Mouse (Mus musculus): ENCODE data around the gene Pilra.

The Pilra gene

DNA sequence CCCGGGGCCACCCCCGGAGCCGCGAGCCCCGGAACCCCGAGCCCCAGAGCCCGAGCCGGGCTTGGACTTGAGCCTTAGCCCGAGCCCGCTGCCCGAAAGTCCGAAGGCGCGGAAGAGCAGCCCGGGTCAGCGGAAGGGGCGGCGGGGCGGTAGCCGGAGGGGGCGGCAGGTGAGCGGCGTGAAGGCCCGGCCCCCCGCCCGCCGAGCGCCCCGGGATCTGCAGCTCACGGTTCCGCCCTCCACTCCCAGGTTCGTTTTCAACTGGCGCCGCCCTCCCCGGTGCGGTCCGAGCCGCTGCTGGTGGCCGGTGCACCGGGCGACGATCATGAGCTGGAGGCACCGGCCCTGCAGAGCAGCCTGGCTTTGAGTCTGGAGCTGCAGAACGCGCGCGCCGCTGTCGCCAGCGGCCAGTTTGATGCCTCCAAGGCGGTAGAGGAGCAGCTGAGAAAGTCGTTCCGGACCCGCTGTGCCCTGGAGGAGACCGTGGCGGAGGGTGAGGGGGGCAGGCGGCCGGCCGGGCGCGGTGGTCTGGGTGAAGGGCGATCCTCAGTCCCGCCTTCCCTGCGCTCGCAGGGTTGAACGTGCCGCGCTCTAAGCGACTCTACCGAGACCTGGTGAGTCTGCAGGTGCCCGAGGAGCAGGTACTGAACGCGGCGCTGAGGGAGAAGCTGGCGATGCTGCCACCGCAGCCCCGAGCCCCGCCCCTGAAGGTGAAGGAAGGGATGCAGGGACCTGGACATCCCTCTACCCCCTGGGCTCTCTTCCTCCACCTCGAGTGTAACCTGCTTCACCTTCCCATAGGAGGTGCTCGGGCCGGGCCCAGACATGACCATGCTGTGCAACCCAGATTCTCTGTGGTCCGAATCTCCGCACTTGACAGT is 56.8 kb downstream of the Pilra start:
- no peak for DNase-seq (ENCODE audit: low spot score in 2 of 2)

DNA sequence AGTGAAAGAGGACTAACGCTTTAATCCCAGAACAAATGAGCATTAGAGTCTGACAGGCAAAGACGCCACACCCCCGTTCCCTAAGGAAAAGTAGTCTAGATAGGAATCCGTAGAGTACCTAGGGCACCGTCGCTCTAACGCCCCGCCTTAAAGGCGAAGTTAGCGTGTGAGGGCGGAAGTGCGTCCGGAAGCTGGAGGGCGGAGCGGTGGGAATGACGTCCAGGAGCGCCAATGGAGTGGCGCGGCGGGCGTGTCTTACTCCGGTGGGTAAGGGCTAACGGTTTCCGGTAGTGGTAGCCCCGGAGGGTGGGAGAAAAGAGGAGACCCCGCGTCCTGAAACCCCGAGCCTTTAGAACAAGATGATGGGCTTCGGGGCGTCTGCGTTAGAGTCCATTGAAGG is 57.4 kb downstream of the Pilra start, which contains the start of gene Ppp1r35:
TSS of gene Ppp1r35 (plus strand) at position 215 of the 400 bp plus-strand sequence.
- DNase-seq (ENCODE audit: low spot score in 2 of 2), result peak; percentile 86 to 90

DNA sequence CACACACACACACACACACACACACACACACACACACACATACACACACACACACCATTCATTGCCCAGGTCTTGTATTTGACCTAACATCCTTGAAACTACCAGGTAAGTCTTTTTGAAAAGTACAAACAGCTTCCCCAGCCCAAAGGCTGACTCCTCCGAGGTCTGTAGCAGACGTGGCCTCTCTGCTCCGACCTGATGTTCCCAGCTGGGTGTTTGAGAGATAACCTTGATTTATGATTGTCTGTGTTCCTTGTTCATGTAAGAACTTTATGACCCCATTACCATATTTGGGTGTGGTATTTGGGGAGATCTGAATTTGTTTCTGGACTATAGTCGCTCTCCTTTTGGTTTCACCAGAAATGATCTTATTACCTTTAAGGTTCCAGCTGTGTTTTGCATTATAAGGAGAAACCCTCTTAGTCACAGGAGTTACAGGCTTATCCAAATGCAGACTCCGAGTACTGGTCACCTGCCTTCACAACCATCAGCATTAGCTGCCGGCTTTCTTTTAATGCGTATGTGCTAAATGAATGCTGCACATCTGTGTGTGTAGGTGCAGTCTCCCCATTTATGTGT is 58.7 kb downstream of the Pilra start:
- no peak for DNase-seq (ENCODE audit: low spot score in 2 of 2)

- peak in 1 of 2 experiments; percentile 29 for DNase-seq (ENCODE audit: low spot score in 2 of 2)
Measured at GRCm38 (mm10) chr5:137776408-137776918, 59.6 kb downstream of the Pilra start.

GRCm38 (mm10) chr5:137775587-137776290 is 60.3 kb downstream of the Pilra start:
- no peak for DNase-seq (ENCODE audit: low spot score in 2 of 2)

DNA sequence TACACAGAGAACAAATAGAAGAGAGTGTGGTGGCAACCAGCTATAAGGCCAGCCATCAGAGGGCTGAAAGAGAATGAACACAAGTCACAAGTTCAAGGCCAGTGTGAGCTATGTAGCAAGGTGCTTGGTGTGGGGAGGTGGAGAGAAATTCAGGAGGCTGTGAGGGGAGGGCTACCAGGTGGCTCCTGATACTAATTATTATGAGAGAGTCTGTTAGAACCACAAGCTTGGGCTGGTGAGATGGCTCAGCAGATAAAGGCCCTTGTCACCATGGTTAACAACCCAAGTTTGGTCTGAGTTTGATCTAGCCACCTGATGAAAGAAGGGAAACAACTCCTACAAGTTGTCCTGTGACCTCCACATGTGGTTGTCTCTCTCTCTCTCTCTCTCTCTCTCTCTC is 63.3 kb downstream of the Pilra start:
- DNase-seq (ENCODE audit: low spot score in 2 of 2), result no peak

All from natural killer cell, adult 2 months (primary cell).